Mouse (Mus musculus): ENCODE measurements around the gene Dvl2.

GRCm38 (mm10) chr11:70053156-70053555 is 52.8 kb downstream of the Dvl2 start:
- no peak for TF ChIP-seq CTCF (IDR thresholded peaks at IDR 0.05; ENCODE audit: low read depth)
- TF ChIP-seq EP300 (optimal IDR thresholded peaks at IDR 0.05) = no peak

Measured in stomach, postnatal 0 days (tissue).